Mouse (Mus musculus): ENCODE data around the gene Map3k4. TPM values are rescaled to one million over a fixed set of nuclear protein-coding genes. Genes with fewer than 3 reads are reported as not detected.
"Not testable (repeated sequence)": the region's sequence is repeated elsewhere in the genome, so short reads cannot be mapped to it uniquely, and the experiment has no call there.

Gene Map3k4
- polyA plus RNA-seq, 1 experiment from 2014 or later: 28.4 TPM

DNA sequence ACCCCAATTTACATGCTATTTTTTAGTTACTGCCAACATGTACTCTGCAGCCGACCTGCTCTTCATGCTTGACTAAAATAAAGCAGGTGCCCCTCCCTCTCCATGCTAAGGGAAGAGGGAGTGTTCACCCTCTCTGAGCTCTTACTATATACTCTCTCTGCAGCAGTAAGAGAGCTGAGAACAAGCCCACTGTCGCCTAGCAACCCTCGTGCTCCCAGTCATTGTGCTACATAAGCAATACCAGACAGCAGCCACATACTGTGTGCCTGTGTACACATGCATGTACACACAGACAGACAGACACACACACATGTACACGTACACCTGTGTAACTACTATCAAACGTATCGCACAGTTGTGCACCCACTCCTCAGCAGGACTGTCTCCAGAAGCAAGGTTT, 88.4 kb downstream of the Map3k4 start:
- WGBS: 86% methylated on average over 6 of the region's 6 CpGs
- Histone ChIP-seq H3K4me3 (ENCODE audit: low read depth, low read length) (no peak overlapping the region), H3K27me3 (replicated peaks; ENCODE audit: control insufficient read depth, insufficient read depth, low read length) (no peaks in the 10 kb centered on the region), H3K4me1 (replicated peaks; ENCODE audit: control insufficient read depth, insufficient read depth, low read length) (no peaks in the 10 kb centered on the region), H3K9ac (ENCODE audit: low read depth, low read length) (no peak overlapping the region), H3K4me2 (no peak overlapping the region), H3K27ac (ENCODE audit: low read depth, low read length) (no peak overlapping the region), H3K9me3 (ENCODE audit: control insufficient read depth, low read length) (no peaks in the 10 kb centered on the region), H3K36me3 (ENCODE audit: control insufficient read depth, insufficient read depth, low read length) (peaks cover 26% of the 10 kb centered on the region)
- DNase-seq (ENCODE audit: low spot score) (no peak), ATAC-seq (replicated peaks; ENCODE audit: low FRiP score) (no peak)

DNA sequence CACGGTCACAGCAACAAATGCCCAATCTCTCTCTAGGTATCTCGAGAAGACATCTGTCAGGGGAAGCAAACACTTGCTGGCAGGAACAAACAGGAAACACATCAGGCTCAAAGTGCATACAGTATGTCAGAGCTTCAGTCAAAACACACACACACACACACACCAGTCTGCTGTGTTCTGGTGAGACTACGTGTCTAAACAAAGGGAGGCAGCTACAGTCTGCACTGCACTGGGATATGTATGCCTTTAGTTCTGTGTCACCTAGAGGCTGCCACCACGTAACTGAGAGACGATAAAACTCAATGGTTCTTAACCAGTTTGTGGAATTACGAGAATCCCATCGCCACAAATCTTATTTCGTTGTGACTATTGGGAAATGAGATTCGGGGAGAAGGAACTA, 88.8 kb downstream of the Map3k4 start:
- Histone ChIP-seq H3K4me1 (replicated peaks; ENCODE audit: control insufficient read depth, insufficient read depth, low read length) (no peaks in the 10 kb centered on the region), H3K27me3 (replicated peaks; ENCODE audit: control insufficient read depth, insufficient read depth, low read length) (no peaks in the 10 kb centered on the region), H3K4me2 (no peak overlapping the region), H3K4me3 (ENCODE audit: low read depth, low read length) (no peak overlapping the region), H3K9ac (ENCODE audit: low read depth, low read length) (no peak overlapping the region), H3K9me3 (ENCODE audit: control insufficient read depth, low read length) (no peaks in the 10 kb centered on the region), H3K27ac (ENCODE audit: low read depth, low read length) (no peak overlapping the region), H3K36me3 (ENCODE audit: control insufficient read depth, insufficient read depth, low read length) (peaks cover 24% of the 10 kb centered on the region)
- DNase-seq (ENCODE audit: low spot score): no peak
- 85% methylated on average over 9 of the region's 9 CpGs for WGBS
- ATAC-seq (replicated peaks; ENCODE audit: low FRiP score): no peak

DNA sequence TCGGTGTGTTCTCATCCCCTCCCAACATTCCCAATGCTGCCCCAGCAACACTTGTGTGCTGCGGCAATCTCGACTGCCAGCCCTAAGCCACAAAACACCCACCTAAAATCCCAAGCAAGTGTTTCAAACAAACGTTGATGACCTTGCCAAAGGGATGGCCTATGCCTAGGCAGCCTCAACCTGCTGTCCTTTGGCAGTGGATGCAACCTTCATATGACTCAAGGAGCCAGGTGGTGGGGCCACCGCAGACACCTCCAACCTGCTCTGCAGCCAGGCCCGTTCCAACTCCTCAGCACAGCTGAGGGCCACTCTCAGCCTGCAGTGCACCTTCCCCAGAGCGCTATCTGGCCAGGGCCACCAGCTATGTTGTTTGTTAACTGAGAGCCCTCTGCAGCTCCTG, 90.1 kb downstream of the Map3k4 start:
- H3K27ac ChIP-seq (ENCODE audit: low read depth, low read length): no peak overlapping the region
- no peaks in the 10 kb centered on the region for H3K27me3 ChIP-seq (replicated peaks; ENCODE audit: control insufficient read depth, insufficient read depth, low read length)
- DNase-seq (ENCODE audit: low spot score): no peak
- WGBS: 94% methylated on average over 7 of the region's 7 CpGs
- no peaks in the 10 kb centered on the region for H3K4me1 ChIP-seq (replicated peaks; ENCODE audit: control insufficient read depth, insufficient read depth, low read length)
- no peak overlapping the region for H3K4me2 ChIP-seq
- H3K9me3 ChIP-seq (ENCODE audit: control insufficient read depth, low read length): no peaks in the 10 kb centered on the region
- peaks cover 24% of the 10 kb centered on the region for H3K36me3 ChIP-seq (ENCODE audit: control insufficient read depth, insufficient read depth, low read length)
- ATAC-seq (replicated peaks; ENCODE audit: low FRiP score): no peak
- H3K4me3 ChIP-seq (ENCODE audit: low read depth, low read length): no peak overlapping the region
- H3K9ac ChIP-seq (ENCODE audit: low read depth, low read length): no peak overlapping the region

DNA sequence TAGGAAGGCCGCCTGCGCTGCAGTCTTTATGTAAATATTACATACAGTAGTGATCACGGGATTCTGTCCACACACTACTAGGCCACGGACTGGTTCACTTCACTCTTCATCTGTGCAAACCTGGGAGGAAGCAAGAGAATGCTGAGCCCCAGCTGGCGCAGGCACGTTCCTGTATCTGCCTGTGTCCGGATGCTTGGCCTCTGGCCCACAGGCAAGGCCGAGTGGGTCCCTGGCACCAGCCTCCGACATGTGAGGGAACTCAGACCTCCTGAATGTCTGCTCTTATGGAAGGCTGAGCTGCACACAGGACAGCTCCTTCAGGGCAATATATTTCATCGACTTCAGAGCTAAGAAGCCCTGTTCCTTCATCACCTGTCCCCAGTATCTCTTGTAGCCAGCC, 90.6 kb downstream of the Map3k4 start:
- WGBS: 88% methylated on average over 10 of the region's 10 CpGs
- Histone ChIP-seq H3K4me1 (replicated peaks; ENCODE audit: control insufficient read depth, insufficient read depth, low read length) (no peaks in the 10 kb centered on the region), H3K4me2 (no peak overlapping the region), H3K27ac (ENCODE audit: low read depth, low read length) (no peak overlapping the region), H3K9ac (ENCODE audit: low read depth, low read length) (no peak overlapping the region), H3K9me3 (ENCODE audit: control insufficient read depth, low read length) (no peaks in the 10 kb centered on the region), H3K4me3 (ENCODE audit: low read depth, low read length) (no peak overlapping the region), H3K27me3 (replicated peaks; ENCODE audit: control insufficient read depth, insufficient read depth, low read length) (no peaks in the 10 kb centered on the region), H3K36me3 (ENCODE audit: control insufficient read depth, insufficient read depth, low read length) (peaks cover 21% of the 10 kb centered on the region)
- DNase-seq (ENCODE audit: low spot score) (no peak), ATAC-seq (replicated peaks; ENCODE audit: low FRiP score) (no peak)

DNA sequence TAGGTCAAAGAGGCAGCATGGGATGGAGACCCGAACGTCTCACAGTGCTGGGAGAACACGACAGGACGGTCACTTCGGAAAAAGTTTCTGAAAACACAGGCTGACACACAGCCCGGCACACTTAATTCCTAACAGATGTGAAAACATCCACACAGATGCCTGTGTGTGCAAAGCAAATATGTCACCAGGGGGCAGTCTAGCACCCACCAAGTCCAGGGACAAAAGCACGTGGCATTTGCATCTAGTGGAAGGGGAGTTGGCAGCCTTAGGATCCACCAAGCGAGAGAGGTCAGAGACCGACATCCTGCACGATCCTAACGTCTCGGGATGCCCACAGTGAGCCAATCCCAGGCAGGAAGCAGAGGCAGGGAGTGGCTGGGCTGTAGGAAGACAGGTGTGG, 92.0 kb downstream of the Map3k4 start:
- Histone ChIP-seq H3K4me2 (no peak overlapping the region), H3K27ac (ENCODE audit: low read depth, low read length) (no peak overlapping the region), H3K9me3 (ENCODE audit: control insufficient read depth, low read length) (no peaks in the 10 kb centered on the region), H3K36me3 (ENCODE audit: control insufficient read depth, insufficient read depth, low read length) (peaks cover 17% of the 10 kb centered on the region; the same call in 1 of the 2 replicates), H3K4me3 (ENCODE audit: low read depth, low read length) (no peak overlapping the region), H3K4me1 (replicated peaks; ENCODE audit: control insufficient read depth, insufficient read depth, low read length) (no peaks in the 10 kb centered on the region), H3K27me3 (replicated peaks; ENCODE audit: control insufficient read depth, insufficient read depth, low read length) (no peaks in the 10 kb centered on the region), H3K9ac (ENCODE audit: low read depth, low read length) (no peak overlapping the region)
- ATAC-seq (replicated peaks; ENCODE audit: low FRiP score): peak; percentile 23; the same call in 1 of the 2 replicates
- WGBS: 69% methylated on average over 12 of the region's 12 CpGs
- DNase-seq (ENCODE audit: low spot score): no peak

DNA sequence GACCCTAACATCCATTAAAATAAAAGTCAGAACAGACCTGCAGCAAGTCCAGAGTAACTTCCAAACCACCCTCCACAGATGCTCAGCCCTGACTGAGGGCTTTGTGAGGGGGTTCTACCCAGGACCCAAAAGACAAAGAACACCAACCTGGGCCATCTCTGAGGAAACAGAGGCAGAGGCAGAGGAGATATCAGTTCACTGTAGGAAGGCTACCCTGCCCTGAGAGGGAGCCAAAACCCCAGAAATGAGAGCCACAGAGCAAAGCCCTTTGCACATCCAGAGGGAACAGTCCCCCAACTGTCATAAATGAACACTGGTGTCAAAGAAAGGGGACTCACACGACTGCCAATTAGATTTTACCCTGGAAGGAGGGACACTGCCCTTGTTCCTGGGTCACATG, 93.4 kb downstream of the Map3k4 start:
- Histone ChIP-seq H3K9ac (ENCODE audit: low read depth, low read length) (no peak overlapping the region), H3K27ac (ENCODE audit: low read depth, low read length) (no peak overlapping the region), H3K4me3 (ENCODE audit: low read depth, low read length) (no peak overlapping the region), H3K27me3 (replicated peaks; ENCODE audit: control insufficient read depth, insufficient read depth, low read length) (no peaks in the 10 kb centered on the region), H3K36me3 (ENCODE audit: control insufficient read depth, insufficient read depth, low read length) (peaks cover 12% of the 10 kb centered on the region), H3K4me1 (replicated peaks; ENCODE audit: control insufficient read depth, insufficient read depth, low read length) (no peaks in the 10 kb centered on the region), H3K9me3 (ENCODE audit: control insufficient read depth, low read length) (no peaks in the 10 kb centered on the region), H3K4me2 (no peak overlapping the region)
- ATAC-seq (replicated peaks; ENCODE audit: low FRiP score) (no peak), DNase-seq (ENCODE audit: low spot score) (no peak)
- 57% methylated on average over 1 of the region's 1 CpGs for WGBS

DNA sequence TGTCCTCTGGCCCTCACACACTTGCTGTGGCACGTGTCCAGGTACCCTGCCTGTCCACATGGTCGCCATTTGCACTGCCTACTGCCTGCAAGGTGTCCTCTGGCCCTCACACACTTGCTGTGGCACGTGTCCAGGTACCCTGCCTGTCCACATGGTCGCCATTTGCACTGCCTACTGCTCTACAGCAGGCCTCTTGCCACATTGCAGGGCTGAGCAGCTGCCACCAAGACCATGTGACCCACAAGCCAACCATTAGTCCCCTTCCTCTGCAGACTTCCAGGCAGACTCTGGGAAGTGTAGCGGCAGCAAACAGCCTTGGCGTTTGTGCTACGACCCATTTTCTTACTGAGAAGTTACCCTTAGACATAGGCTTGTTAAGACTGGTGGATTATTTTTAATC, 94.0 kb downstream of the Map3k4 start:
- H3K36me3 ChIP-seq (ENCODE audit: control insufficient read depth, insufficient read depth, low read length): peaks cover 15% of the 10 kb centered on the region
- H3K4me3 ChIP-seq (ENCODE audit: low read depth, low read length); H3K9ac ChIP-seq (ENCODE audit: low read depth, low read length); DNase-seq (ENCODE audit: low spot score); H3K4me2 ChIP-seq; H3K4me1 ChIP-seq (replicated peaks; ENCODE audit: control insufficient read depth, insufficient read depth, low read length); H3K27me3 ChIP-seq (replicated peaks; ENCODE audit: control insufficient read depth, insufficient read depth, low read length); H3K27ac ChIP-seq (ENCODE audit: low read depth, low read length); H3K9me3 ChIP-seq (ENCODE audit: control insufficient read depth, low read length); ATAC-seq (replicated peaks; ENCODE audit: low FRiP score): not testable (repeated sequence)
- WGBS: 92% methylated on average over 5 of the region's 7 CpGs

DNA sequence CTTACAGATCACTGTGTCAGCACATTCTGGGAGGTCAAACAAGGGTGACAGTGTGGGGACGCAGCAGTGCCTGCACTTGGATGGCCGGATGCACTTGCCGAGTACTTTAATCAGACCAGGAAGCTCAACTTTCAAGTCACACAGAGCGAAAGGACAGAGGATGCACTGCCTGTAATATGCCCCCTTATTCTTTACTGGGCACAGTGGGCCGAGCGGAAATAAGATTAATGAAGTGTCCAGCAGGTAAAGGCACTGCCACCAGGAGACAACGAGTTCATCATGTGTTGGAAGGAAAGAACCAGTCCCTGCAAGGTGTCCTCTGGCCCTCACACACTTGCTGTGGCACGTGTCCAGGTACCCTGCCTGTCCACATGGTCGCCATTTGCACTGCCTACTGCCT, 94.5 kb downstream of the Map3k4 start:
- Histone ChIP-seq H3K27ac (ENCODE audit: low read depth, low read length) (no peak overlapping the region), H3K4me2 (no peak overlapping the region), H3K36me3 (ENCODE audit: control insufficient read depth, insufficient read depth, low read length) (peaks cover 15% of the 10 kb centered on the region), H3K4me3 (ENCODE audit: low read depth, low read length) (no peak overlapping the region), H3K4me1 (replicated peaks; ENCODE audit: control insufficient read depth, insufficient read depth, low read length) (no peaks in the 10 kb centered on the region), H3K9me3 (ENCODE audit: control insufficient read depth, low read length) (no peaks in the 10 kb centered on the region), H3K9ac (ENCODE audit: low read depth, low read length) (no peak overlapping the region), H3K27me3 (replicated peaks; ENCODE audit: control insufficient read depth, insufficient read depth, low read length) (no peaks in the 10 kb centered on the region)
- WGBS: 87% methylated on average over 9 of the region's 9 CpGs
- ATAC-seq (replicated peaks; ENCODE audit: low FRiP score) (no peak), DNase-seq (ENCODE audit: low spot score) (no peak)

DNA sequence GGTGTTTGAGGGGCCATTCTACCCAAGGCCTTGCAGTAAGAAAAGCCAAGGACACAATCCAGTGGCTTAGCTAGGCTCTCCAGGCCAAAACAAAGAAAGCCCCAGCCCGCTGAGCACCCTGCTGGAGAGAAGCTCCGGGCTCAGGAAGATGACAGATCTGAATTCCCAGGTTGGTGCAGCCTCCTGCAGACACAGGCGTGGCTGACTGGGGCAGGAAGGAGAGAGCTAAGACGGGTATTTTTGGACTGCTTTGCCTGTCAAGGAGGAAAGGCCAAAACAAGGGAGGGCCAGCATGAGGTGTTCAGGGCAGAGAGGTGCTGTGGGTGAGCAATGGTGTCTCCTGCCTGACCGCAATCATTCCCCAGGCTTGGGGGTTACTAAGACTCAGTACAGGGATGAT, 94.9 kb downstream of the Map3k4 start:
- no peak for DNase-seq (ENCODE audit: low spot score)
- WGBS: 62% methylated on average over 5 of the region's 5 CpGs
- Histone ChIP-seq H3K4me2 (no peak overlapping the region), H3K36me3 (ENCODE audit: control insufficient read depth, insufficient read depth, low read length) (peaks cover 18% of the 10 kb centered on the region), H3K27me3 (replicated peaks; ENCODE audit: control insufficient read depth, insufficient read depth, low read length) (no peaks in the 10 kb centered on the region), H3K27ac (ENCODE audit: low read depth, low read length) (no peak overlapping the region), H3K9ac (ENCODE audit: low read depth, low read length) (no peak overlapping the region), H3K4me3 (ENCODE audit: low read depth, low read length) (no peak overlapping the region), H3K9me3 (ENCODE audit: control insufficient read depth, low read length) (no peaks in the 10 kb centered on the region), H3K4me1 (replicated peaks; ENCODE audit: control insufficient read depth, insufficient read depth, low read length) (no peaks in the 10 kb centered on the region)
- no peak for ATAC-seq (replicated peaks; ENCODE audit: low FRiP score)
